Mouse (Mus musculus) liver, embryonic 12.5 days (tissue): ENCODE results near the gene Map2k5. TPM values are rescaled to one million over a fixed set of nuclear protein-coding genes. Genes with fewer than 3 reads are reported as not detected.

Source experiments
- ATAC-seq: fragments of 200-750 bp; cut with Nextera tagmentation; 2 replicates; pipeline ENCODE4 v1.8.0; 2017; ENCODE audit warnings: moderate number of reproducible peaks, mild to moderate bottlenecking, moderate library complexity
- H3K27ac ChIP-seq: fragments of 300-500 bp; sonication (generic); 2 replicates; pipeline ENCODE4 v1.5.1; 2016; ENCODE audit warnings: mild to moderate bottlenecking
- H3K27me3 ChIP-seq: fragments of 300-500 bp; sonication (generic); replicated peaks from 2 replicates; pipeline ENCODE4 v1.6.1; 2016; ENCODE audit warnings: mild to moderate bottlenecking, moderate library complexity
- H3K36me3 ChIP-seq: fragments of 300-500 bp; sonication (generic); 2 replicates; pipeline ENCODE4 v1.6.1; 2016; ENCODE audit warnings: mild to moderate bottlenecking, moderate library complexity
- H3K4me1 ChIP-seq: fragments of 300-500 bp; sonication (generic); 2 replicates; pipeline ENCODE4 v1.6.1; 2016
- H3K4me2 ChIP-seq: fragments of 300-500 bp; sonication (generic); 2 replicates; pipeline ENCODE4 v1.6.1; 2016; ENCODE audit warnings: mild to moderate bottlenecking, moderate library complexity
- H3K4me3 ChIP-seq: fragments of 300-500 bp; sonication (generic); 2 replicates; pipeline ENCODE4 v1.5.1; 2016; ENCODE audit warnings: mild to moderate bottlenecking, moderate library complexity
- H3K9ac ChIP-seq: fragments of 300-500 bp; sonication (generic); 2 replicates; pipeline ENCODE4 v1.6.1; 2016; ENCODE audit warnings: mild to moderate bottlenecking, moderate library complexity
- H3K9me3 ChIP-seq: fragments of 300-500 bp; sonication (generic); replicated peaks from 2 replicates; pipeline ENCODE4 v1.6.1; 2016; ENCODE audit warnings: mild to moderate bottlenecking, moderate library complexity
- WGBS: fragments of 180-500 bp; shearing (Covaris S2); methylation state at CpG from one replicate; pipeline ENCODE4 v1.1.7; 2016; ENCODE audit not compliant: insufficient replicate concordance; 5-methylcytosine and 5-hydroxymethylcytosine counted together
- polyA plus RNA-seq: library from polyadenylated mRNA; unstranded; fragments of >200 nt; fragmentation: Nextera tagmentation; extraction: Ambion mirVana; gene quantifications from 2 replicates; pipeline ENCODE4 v1.2.1, GENCODE M21; 2016

Gene Map2k5
- polyA plus RNA-seq, 1 experiment from 2014 or later = 16.7 TPM

DNA sequence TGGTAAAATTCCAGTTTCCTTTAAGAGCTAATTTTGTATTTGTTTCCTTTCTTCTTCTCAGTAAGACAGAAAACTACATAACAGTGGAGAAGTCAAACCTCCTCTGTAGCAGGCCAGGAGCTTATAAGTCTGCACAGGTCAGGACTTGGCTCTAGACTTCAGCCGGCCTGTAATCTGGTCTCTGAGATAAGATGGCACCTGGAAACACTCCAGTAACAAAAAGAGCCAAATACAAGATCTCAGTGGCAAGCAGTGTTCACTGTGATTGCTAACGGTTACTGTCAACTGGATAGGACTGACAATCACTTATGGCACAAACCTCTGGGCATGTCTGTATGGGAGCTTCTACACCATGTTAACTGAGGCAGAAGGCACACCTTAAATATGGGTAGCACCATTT is 4.4 kb downstream of the Map2k5 start:
- no peaks in the 10 kb centered on the region for H3K9me3 ChIP-seq
- WGBS = 36% methylated on average over 2 of the region's 2 CpGs

DNA sequence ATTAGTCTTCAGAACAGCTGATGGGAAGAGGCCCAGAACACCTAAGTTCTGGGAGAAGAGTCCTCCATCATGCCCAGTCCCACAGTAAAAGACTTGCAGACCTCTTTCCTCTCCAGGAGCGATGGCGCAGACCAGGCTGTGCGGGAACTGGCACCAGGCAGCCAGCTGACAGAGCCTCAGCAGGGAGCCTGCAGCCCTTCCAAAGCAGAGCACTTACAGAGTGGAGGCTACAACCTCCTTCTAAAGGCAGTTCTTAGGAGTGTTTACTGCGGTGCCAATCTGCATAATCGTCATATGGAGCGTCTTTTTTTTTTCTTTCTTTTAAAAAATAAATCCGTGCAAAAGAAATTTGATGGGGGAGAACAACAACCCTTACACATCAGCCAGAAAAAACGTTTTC is 5.2 kb downstream of the Map2k5 start:
- H3K4me1 ChIP-seq = peaks cover 38% of the 10 kb centered on the region
- no peak overlapping the region for H3K4me3 ChIP-seq
- no peak for ATAC-seq
- no peak overlapping the region for H3K4me2 ChIP-seq
- peaks cover 44% of the 10 kb centered on the region for H3K36me3 ChIP-seq
- H3K27me3 ChIP-seq = no peaks in the 10 kb centered on the region
- 79% methylated on average over 8 of the region's 8 CpGs for WGBS
- H3K9me3 ChIP-seq = no peaks in the 10 kb centered on the region
- H3K27ac ChIP-seq = no peak overlapping the region
- no peak overlapping the region for H3K9ac ChIP-seq

More for the DNA sequence above, 4.4 kb downstream of the Map2k5 start:
- Histone ChIP-seq H3K36me3 (peaks cover 37% of the 10 kb centered on the region), H3K4me1 (peaks cover 39% of the 10 kb centered on the region), H3K9ac (no peak overlapping the region), H3K27ac (no peak overlapping the region), H3K4me2 (no peak overlapping the region), H3K4me3 (no peak overlapping the region), H3K27me3 (no peaks in the 10 kb centered on the region)
- no peak for ATAC-seq

DNA sequence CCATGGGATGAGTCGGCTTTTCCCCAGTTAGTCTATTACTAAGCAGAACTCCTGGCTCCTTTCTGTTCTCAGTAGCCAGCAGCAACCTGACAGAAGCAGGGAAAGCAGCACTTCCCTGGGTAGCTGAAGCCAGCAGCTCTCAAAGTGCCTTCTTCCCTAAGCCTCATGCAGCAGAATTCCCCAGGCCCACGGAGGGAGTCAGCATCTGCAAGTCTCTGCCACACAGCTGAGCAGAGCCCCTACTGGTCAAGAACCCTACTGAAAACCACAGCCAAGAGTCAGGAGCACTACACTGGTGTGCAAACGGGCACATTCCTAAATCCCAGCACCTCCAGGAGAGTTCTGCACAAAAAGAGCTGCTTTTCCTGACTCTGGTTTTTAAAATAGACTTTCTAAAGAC is 17.3 kb downstream of the Map2k5 start:
- no peak overlapping the region for H3K27ac ChIP-seq
- H3K4me3 ChIP-seq = no peak overlapping the region
- no peak for ATAC-seq
- H3K9me3 ChIP-seq = no peaks in the 10 kb centered on the region
- 58% methylated on average over 3 of the region's 3 CpGs for WGBS
- no peaks in the 10 kb centered on the region for H3K27me3 ChIP-seq
- H3K9ac ChIP-seq = no peak overlapping the region
- no peak overlapping the region for H3K4me2 ChIP-seq
- H3K36me3 ChIP-seq = peaks cover 23% of the 10 kb centered on the region
- 0 out of 2 replicates have a peak, but pooled peaks cover 5% of the 10 kb centered on the region for H3K4me1 ChIP-seq

DNA sequence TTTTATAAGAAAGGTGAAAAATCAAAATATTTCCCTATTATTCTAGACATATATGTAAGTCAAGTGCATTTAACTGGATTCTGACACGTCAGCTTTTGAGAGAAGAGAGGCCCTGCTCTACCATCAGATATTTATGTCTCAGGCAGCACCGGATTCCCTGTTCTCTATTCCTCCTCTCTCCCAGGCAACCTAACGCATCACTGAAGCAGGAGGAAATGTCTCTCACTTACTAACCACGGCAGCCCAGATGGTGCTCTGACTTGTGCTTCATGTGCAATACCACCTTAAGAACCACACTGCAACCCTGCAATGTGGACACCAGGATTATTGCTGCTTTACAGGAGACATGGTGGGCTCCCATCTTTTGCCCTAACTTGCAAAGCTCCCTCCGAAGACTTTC is 18.7 kb downstream of the Map2k5 start:
- 75% methylated on average over 5 of the region's 5 CpGs for WGBS

DNA sequence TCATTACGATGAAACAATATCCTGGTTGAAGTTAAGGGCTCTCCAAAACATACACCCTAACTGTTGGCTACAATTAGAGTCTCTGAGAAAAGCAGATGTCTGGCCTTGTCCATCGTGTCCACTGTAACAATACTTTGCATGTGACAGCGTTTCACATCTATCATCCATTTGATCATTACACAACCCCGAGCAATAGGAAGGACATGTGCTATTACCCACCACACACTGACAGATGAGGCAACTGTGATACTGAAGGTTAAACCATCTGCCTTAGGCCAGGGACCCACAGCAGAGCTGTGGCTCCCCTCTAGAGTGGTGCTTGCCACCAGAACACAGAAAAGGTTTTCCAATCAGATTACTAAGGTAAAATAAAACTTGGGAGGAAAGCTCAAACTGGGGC is 21.0 kb downstream of the Map2k5 start:
- no peak overlapping the region for H3K27ac ChIP-seq
- 82% methylated on average over 4 of the region's 4 CpGs for WGBS
- no peak for ATAC-seq
- no peak overlapping the region for H3K4me3 ChIP-seq
- no peaks in the 10 kb centered on the region for H3K9me3 ChIP-seq
- H3K27me3 ChIP-seq = no peaks in the 10 kb centered on the region
- peaks cover 24% of the 10 kb centered on the region for H3K36me3 ChIP-seq
- H3K4me2 ChIP-seq = no peak overlapping the region
- H3K4me1 ChIP-seq = peaks cover 5% of the 10 kb centered on the region; the same call in 1 of the 2 replicates
- H3K9ac ChIP-seq = no peak overlapping the region

More for the DNA sequence above, 18.7 kb downstream of the Map2k5 start:
- ATAC-seq = no peak
- Histone ChIP-seq H3K27me3 (no peaks in the 10 kb centered on the region), H3K4me3 (no peak overlapping the region), H3K9ac (no peak overlapping the region), H3K4me1 (peaks cover 5% of the 10 kb centered on the region; the same call in 1 of the 2 replicates), H3K27ac (no peak overlapping the region), H3K9me3 (no peaks in the 10 kb centered on the region), H3K36me3 (peaks cover 26% of the 10 kb centered on the region), H3K4me2 (no peak overlapping the region)

DNA sequence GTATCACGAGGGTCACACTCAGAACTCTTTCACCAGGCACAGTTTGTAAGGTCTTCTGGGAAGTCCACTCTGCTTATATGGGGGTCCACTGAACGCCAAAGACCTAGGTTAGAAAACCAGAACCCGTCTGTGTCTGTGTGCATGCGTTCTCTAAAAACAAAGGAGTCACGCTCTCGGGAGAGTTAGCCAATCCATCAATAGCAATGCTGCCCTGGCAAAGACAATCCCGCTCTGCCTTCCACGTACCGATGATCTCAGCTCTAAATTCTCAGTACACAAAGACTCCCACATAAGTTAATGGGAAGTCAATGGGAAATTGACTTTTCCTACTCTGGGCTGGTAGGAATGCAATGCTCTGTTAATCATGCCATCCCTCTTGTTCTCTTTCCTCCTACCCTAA is 21.4 kb downstream of the Map2k5 start:
- Histone ChIP-seq H3K4me1 (peaks cover 5% of the 10 kb centered on the region; the same call in 1 of the 2 replicates), H3K4me3 (no peak overlapping the region), H3K27ac (no peak overlapping the region), H3K4me2 (no peak overlapping the region), H3K36me3 (peaks cover 24% of the 10 kb centered on the region), H3K9ac (no peak overlapping the region), H3K9me3 (no peaks in the 10 kb centered on the region), H3K27me3 (no peaks in the 10 kb centered on the region)
- ATAC-seq = no peak
- 76% methylated on average over 9 of the region's 9 CpGs for WGBS

DNA sequence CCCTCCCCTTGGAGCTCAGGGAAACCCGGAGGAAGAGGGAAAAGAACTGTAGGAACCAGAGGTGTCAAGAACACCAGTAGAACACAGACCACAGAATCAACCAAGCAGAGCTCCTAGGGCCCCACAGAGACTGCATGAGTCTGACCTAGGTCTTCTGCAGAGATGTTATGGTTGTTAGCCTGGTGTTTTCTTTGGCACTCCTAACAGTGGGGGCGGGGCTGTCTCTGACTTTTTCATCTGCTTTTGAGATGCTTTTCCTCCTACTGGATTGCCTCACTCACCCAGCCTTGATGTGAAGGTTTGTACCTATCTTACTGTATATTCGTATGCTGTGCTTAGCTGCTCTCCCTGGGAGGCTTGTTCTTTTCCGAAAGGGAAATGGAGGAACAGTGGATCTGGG is 23.5 kb downstream of the Map2k5 start:
- Histone ChIP-seq H3K9ac (no peak overlapping the region), H3K4me3 (no peak overlapping the region), H3K9me3 (no peaks in the 10 kb centered on the region), H3K4me1 (peaks cover 7% of the 10 kb centered on the region), H3K4me2 (no peak overlapping the region), H3K27me3 (no peaks in the 10 kb centered on the region), H3K27ac (no peak overlapping the region), H3K36me3 (peaks cover 27% of the 10 kb centered on the region)
- 79% methylated on average over 4 of the region's 4 CpGs for WGBS
- ATAC-seq = no peak

DNA sequence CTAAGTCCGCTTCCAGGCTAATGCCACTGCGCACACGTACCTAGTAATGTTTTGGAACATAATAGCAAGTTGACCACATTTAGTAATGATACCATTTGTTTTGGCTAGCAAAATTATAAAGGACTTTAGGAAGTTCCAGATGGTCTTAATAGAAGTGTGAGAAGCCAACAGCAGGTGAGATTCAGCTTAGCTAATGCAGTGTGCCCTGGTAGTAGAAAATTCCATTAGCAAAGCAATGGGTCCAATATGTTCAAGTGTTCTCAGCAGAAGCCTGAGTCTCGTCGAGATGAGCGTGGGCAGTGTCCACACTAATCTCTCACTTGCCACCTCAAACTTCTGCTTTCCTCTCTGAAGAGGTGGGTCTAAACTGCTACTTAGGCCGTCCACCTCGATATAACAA is 27.7 kb downstream of the Map2k5 start:
- H3K27ac ChIP-seq = no peak overlapping the region
- 44% methylated on average over 8 of the region's 8 CpGs for WGBS

DNA sequence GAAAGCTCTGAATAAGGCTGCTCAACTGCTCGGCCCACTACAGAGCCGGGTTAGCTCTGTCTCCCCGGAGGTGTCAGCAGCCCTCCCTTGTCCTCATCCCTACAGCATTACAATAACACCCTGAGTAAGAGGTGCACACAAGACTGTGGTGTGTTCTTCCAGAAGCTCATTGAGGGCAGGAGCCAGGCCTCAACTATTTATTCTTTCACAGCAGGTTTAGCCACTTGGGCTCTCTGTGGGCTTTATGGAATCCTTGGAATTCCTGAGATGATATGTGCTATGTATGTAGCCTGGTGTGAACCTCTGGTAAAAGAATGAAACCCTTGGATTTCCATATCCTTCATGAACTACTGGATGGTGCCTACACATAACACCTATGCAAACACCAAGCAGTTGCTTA is 28.5 kb downstream of the Map2k5 start:
- no peaks in the 10 kb centered on the region for H3K27me3 ChIP-seq
- no peak overlapping the region for H3K4me3 ChIP-seq
- WGBS = 73% methylated on average over 3 of the region's 3 CpGs
- H3K27ac ChIP-seq = no peak overlapping the region
- H3K9me3 ChIP-seq = no peaks in the 10 kb centered on the region
- H3K4me1 ChIP-seq = peaks cover 13% of the 10 kb centered on the region
- no peak overlapping the region for H3K9ac ChIP-seq
- ATAC-seq = no peak
- no peak overlapping the region for H3K4me2 ChIP-seq
- peaks cover 8% of the 10 kb centered on the region for H3K36me3 ChIP-seq

More for the DNA sequence above, 27.7 kb downstream of the Map2k5 start:
- H3K9ac ChIP-seq = no peak overlapping the region
- no peaks in the 10 kb centered on the region for H3K27me3 ChIP-seq
- peaks cover 12% of the 10 kb centered on the region for H3K36me3 ChIP-seq
- no peaks in the 10 kb centered on the region for H3K9me3 ChIP-seq
- no peak for ATAC-seq
- H3K4me1 ChIP-seq = peaks cover 13% of the 10 kb centered on the region
- no peak overlapping the region for H3K4me2 ChIP-seq
- no peak overlapping the region for H3K4me3 ChIP-seq

DNA sequence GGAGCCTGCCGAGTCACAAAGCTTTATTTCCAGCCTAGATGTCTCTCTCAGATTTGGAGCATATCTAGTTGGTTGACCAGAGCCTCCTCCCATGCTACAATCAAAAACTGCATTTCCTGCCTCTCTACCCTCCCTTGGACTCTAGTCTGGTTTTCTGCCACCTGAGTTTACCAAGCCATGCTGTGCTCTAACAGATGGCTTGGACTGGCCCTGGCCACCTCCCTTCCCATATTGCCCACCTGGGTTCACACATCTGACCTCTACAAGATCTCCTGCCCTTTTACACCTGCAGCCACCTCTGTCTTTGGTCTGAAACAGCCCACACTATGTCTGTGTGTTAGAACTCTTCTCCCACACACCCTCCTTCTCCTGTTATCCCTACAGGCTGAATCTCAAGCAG is 29.6 kb downstream of the Map2k5 start:
- H3K4me3 ChIP-seq = no peak overlapping the region
- no peaks in the 10 kb centered on the region for H3K27me3 ChIP-seq
- H3K9ac ChIP-seq = no peak overlapping the region
- H3K4me2 ChIP-seq = no peak overlapping the region
- H3K27ac ChIP-seq = no peak overlapping the region
- H3K36me3 ChIP-seq = 0 out of 2 replicates have a peak, but pooled peaks cover 4% of the 10 kb centered on the region
- H3K9me3 ChIP-seq = no peaks in the 10 kb centered on the region
- no peak for ATAC-seq
- 54% methylated on average over 1 of the region's 1 CpGs for WGBS
- H3K4me1 ChIP-seq = peaks cover 13% of the 10 kb centered on the region

DNA sequence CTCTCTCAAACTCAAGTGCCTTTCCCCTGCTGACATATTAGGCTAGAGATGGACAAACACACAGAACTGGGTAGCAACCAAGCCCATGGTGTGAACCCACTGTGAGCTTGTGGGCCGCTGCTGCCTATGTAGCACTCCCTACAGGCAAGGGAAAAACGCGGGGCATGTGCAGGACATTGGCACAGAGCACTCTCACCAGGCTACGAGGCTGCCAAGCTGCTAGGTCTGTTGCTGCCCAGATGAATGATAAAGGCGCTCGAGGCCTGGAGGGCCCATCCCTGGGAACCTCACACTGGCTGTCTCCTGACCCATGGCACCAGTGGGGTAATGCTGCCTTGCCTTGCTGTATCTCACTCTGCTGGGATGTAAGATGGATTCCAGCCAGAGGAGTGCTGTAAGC is 31.7 kb downstream of the Map2k5 start:
- Histone ChIP-seq H3K4me1 (peaks cover 13% of the 10 kb centered on the region), H3K4me3 (no peak overlapping the region), H3K27ac (no peak overlapping the region), H3K9ac (no peak overlapping the region), H3K4me2 (no peak overlapping the region), H3K9me3 (no peaks in the 10 kb centered on the region), H3K36me3 (peaks cover 4% of the 10 kb centered on the region; the same call in 1 of the 2 replicates), H3K27me3 (no peaks in the 10 kb centered on the region)
- WGBS = 72% methylated on average over 6 of the region's 6 CpGs
- no peak for ATAC-seq

DNA sequence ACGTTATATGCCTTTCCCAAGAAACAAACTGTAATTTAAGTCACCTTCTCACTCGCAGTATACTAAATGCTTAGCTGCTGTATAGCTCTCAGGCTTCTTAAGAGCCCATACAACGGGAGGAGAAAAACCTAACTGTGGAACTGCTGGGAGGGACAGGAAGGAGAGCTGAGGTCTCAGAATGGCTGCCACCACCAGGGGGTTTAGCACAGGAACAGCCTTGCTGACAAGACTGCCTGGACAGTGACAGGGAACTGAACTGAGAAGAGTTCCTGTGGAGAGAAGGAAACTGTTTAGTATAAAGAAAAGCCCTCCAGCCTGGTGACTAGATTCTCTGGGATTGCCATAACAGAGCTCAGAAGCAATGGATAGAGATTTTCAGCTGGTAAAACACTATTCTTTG is 35.9 kb downstream of the Map2k5 start:
- WGBS = 67% methylated on average over 3 of the region's 3 CpGs
- Histone ChIP-seq H3K9ac (no peak overlapping the region), H3K36me3 (peaks cover 13% of the 10 kb centered on the region), H3K4me1 (no peaks in the 10 kb centered on the region; the same call in 1 of the 2 replicates), H3K27ac (no peak overlapping the region), H3K27me3 (no peaks in the 10 kb centered on the region), H3K4me2 (no peak overlapping the region), H3K9me3 (no peaks in the 10 kb centered on the region), H3K4me3 (no peak overlapping the region)
- no peak for ATAC-seq

DNA sequence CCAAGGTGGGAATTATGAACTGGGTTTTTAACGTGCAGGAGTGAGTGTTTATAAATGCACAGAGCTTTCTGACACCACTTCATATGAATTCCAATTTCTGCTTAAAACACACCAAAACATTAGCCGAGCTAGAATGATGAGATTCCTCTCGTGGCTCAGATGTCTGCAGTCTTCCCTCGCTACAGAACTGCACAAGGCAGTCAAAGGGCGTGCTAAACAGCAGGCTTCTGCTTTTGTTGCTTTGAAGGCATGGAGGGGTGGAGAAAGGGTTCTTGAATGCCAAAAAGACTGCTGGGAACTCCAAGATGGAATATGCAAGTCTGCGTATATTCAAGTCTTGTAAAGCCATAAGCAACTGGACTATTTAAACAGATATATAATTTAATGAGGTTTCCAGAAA is 38.4 kb downstream of the Map2k5 start:
- H3K27ac ChIP-seq = no peak overlapping the region
- H3K4me1 ChIP-seq = no peaks in the 10 kb centered on the region; the same call in 1 of the 2 replicates
- WGBS = 84% methylated on average over 6 of the region's 6 CpGs
- H3K36me3 ChIP-seq = peaks cover 30% of the 10 kb centered on the region
- no peak for ATAC-seq
- H3K27me3 ChIP-seq = no peaks in the 10 kb centered on the region
- H3K9ac ChIP-seq = no peak overlapping the region
- H3K4me3 ChIP-seq = no peak overlapping the region
- H3K4me2 ChIP-seq = no peak overlapping the region
- H3K9me3 ChIP-seq = no peaks in the 10 kb centered on the region
